Mouse (Mus musculus) heart, adult 8-10 months (tissue): Measurements from ENCODE around the gene Hoxd13. TPM values are rescaled to one million over a fixed set of nuclear protein-coding genes. Genes with fewer than 3 reads are reported as not detected.

Source experiments
- DNase-seq: peaks from one replicate; pipeline ENCODE4 v3.0.0; 2022; ENCODE audit warnings: low spot score
- microRNA-seq: library from miRNA; unstranded; fragments of <30 nt; microRNA quantifications from one replicate; pipeline ENCODE4 v1.2.0, GENCODE M21; 2022
- total RNA-seq, 4 experiments: library from RNA; stranded (reverse); gene quantifications; 2 replicates each; pipeline ENCODE4 v1.2.4; 2022

The Hoxd13 gene
- total RNA-seq, 4 experiments from 2014 or later = not detected

DNA sequence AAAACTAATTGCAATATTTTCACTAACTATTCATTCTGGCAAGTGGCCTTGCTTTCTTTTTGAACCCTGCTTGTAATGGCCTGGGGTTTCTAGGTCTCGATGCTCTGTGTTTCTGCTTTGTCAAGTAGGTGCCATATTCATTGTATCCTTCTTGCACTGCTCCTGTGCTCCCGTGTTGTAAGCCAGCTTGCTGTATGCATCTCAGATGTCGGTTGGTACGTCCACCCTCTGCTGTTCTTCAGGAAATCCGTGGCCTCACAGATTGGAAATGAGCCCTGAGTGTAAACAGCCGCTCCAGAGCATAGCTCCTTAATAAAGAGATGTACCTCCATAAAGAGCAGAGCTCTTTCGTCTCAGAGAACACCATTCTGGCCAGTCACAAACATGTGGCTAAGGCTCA, 39.5 kb downstream of the Hoxd13 start:
- DNase-seq = no peak

DNA sequence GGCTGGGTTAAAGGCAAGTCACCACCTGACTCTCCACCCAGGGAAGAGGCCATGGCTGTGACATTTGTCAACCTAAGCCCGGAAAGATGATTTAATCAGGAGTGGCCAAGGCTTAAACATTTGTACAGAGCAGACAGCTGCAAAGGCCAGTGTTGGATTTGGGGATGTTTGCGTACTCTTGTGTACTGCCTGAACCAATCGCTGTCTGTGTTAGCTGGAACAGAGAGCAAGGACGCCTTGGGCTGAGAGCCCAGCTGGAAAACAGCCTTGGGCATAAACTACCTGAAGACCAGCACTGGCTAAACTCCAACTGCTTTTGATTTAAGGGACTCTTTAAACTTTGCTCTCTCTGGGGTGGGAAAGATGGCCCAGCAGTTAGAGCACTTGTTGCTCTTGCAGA, 40.6 kb downstream of the Hoxd13 start:
- DNase-seq = no peak

DNA sequence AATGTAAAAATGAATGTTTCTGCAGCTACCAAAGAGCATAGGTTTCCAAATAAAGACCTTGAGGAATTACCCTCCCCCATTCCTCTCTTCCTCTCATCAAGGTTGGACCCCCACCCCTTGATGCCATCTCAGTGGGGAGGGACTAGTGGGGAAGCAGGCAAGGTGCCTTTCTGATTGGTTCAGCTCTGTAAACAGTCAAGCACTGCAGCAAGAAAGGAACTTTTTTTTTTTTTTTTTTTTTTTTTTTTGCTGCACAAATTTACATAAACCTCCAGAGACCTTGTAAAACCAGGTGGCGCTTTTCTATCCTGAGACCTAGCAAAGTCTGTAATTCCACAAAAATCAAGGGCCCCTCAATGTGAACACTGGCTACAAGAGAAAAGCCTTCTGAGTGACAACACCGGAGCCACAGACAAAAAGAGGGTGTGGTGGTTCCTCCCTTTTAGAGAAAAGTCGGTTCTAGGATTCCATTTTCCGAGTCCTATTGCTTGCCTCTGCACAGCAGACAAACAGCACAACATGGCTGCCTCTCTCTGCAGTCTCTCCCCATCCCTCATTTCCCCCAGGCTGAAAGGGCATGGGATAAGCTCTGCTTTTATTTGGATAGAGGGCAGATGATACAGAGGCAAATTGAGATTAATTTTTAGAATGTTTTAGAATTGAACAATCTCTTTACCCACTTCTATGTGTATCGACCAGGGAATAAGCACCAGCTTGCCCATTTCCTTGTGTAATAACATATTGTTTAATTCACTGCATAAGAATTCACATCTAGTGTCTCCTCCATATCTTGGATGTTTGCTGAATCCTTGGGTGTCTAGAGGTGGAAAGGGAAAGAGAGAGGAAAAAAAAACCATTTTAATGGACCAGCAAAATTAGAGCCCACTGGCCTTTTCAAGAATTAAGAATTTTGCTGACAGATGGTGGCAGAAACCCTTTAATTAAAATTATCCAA, 41.6 kb downstream of the Hoxd13 start:
- DNase-seq = no peak

DNA sequence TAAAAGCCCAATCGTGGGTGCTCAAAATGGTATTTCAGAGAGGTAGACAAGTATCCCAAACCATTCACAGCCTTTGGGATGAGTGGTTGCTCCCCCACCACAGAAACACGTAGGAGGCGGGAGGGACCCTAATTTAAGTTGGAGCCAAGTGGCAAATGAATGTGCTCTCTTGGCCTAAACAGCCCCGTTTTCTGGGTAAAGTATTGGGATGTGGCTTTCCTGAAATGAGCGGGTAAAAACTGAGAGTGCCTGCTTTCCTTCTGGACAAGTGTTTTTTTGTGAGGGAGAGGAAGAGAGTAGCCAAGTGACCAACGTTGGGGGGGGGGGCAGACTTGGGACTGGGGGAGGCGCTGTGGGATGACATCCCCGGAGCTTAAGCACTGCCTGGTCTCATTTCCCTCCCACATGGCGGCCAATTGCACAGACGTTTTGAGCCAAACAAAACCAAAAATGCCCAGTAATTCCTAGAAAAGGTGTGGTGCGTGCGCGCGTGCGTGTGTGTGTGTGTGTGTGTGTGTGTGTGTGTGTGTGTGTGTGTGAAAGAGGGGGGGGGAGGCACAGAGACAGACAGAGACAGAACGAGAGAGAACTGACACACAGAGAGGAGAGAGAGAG, 42.9 kb downstream of the Hoxd13 start:
- DNase-seq = no peak

DNA sequence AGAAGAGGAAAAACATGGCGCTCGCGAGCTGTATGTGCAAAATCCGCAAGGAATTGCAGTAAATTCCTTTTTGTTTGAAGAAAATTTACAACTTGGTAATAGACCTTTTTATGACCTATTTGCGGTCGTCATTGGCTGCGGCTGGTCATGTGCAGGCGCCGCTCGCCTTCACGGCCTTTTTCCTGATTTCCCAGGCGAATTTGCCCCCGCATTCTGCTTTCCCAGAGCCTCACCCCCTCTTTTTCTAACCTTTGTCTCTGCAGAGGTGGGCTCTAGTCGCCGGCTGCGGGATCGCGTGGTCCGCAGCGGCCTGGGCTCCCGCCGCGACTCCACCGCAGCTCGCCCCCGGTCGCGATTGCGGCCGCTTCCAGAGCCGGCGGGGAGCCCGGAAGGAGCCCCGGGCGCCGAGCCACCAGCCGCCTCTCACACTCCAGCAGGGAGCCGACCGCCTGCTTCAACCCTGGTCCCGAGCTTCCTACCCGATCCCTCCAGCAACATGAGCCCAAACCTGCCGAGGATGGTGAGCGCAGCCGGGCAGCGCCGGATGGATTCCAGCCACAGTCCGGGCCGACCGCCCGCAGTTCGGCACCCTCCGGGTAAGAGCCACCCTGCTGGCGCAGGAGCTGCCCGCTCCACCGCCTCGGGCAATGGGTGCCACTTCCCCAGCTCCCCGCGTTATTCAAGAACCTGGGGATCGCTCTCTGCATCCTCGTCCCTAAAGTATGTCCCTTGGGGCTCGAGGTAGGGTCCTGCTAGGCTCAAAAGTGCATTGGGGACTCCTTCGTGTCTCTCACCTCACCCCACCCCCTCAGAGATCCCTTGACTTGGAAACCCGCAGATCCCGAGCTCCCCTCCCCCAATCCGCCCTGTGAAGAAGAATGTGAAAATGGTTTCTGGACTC, 43.9 kb downstream of the Hoxd13 start, which contains the start of the genes Hoxd3 and Hoxd4:
Gene Hoxd3, plus strand, starts transcription at position 207 of the 901 bp plus-strand sequence.
Gene Hoxd4, plus strand, starts transcription at position 209 of the 901 bp plus-strand sequence.
- DNase-seq = no peak

DNA sequence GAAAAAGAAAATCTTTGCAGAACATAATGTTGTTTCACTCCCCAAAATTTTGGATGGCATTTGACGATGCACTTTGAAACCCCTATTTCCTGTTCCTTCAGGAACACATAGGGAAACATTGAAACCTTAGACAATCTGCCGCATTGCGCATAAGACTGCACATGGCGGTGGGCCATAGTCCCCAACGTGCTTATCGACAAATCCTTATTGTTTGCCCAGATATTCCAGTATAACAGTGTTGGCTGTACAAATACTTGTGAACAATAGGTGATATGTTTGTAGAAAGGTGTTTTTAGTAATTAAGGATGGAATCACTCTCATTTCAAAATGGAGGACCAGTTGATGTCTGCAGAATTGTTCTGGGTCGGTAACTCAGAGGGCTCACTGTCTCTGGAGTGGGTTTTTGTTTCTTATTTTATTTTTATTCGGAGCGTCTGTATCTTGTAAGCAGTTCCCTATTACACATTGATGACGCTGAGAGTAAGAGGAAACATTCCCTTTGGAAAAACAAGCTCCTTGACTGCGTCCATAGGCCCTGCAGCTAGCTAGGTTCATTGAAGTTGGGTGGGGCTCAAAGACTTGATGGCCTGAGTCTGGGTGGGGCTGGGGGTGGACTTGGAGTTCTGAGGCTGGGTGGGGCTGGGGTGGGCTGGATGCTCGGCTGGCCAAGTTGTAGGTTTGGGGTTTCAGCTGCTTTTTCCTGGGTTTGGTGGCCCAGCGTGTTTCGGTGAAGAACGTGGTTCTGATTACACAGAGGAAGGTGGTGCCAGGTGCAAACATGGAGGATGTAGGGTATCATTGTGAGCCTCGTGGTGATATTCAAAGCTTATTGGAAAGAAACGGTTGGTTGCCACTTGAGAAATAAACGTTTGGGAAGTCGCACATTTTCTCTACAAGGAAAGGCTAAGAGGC, 45.4 kb downstream of the Hoxd13 start:
- DNase-seq = no peak

DNA sequence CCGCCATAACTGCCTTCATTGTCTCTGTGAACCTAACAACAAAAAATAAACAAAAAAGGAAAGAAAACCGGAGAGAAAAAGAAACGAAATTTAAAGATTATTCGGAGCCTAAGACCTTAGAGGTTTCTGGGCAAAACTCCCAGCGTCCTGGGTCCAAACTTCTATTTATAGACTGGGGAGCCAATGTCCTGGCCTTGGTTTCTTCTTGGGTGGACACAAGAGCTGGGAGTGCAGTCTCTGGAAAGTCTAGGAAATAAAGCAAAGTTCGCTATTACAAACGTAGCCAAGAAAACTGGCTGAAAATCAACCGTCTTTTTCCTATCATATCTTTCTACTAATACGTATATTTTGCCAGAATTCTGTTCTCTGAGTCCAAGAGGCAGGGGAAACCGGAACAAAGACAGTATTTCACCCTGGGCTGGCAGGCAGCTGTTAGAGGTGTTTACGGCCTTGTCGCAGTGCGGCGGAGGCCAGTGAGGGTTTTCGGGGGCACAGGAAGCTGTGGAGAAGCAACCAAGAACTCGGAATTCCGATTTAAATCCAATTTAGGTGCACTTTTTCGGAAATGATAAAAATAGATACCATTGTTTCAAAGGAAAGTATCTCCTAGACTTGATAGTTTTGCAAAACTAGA, 46.2 kb downstream of the Hoxd13 start:
- DNase-seq = no peak

DNA sequence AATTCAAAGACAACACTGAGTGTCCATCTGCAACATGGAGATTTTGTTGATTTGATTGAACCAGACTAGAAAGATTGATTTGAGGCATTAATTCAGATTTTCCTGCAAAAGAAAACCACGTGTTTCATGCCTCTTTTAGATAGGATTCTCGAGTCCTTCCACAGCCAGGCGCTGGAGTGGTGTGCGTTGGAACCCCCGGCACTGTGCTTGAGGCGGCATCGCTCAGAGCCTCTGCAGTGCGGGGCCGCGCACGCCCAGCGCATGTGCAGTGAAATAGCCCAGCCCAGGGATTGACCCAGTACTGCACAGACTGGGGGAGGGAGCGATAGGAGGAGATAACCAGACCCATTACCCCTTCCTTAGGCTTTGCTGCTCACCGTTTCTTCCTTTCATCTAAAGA, 46.8 kb downstream of the Hoxd13 start:
- DNase-seq = no peak

DNA sequence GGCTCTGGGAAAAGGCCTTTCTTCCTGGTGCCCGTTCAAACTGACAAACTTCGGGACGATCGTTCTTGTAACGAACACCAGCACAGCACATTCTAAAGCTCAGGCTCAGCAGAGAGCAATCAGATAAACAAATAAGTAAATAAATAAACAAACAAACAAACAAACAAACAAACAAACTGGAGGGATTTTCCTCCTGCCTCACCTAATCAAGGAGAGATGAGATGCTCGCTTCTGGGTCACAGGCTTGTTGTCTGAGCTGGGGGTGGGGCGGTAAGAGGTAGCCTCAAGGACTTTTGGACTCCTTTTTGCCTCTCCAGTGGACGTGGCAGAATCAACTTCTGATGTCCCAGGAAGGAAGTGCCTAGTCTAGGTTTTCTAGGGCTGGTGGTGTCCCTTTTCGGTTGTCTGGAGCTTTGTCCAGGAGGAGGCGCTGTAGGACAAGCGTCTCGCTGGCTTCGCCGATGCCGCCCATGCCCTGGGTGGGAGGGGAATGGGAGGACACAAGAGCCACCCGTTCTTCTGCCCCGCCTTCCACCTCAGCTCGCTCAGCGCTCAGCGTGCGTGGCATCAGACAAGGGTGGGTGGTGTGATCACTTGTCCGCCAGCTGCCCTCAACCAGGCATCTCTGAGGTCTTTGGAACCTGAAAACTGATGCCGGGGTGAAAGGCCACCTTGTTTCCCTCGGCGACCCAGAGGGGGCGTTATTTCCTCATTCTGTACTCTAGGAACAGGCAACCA, 47.6 kb downstream of the Hoxd13 start:
- DNase-seq = peak; percentile 84

DNA sequence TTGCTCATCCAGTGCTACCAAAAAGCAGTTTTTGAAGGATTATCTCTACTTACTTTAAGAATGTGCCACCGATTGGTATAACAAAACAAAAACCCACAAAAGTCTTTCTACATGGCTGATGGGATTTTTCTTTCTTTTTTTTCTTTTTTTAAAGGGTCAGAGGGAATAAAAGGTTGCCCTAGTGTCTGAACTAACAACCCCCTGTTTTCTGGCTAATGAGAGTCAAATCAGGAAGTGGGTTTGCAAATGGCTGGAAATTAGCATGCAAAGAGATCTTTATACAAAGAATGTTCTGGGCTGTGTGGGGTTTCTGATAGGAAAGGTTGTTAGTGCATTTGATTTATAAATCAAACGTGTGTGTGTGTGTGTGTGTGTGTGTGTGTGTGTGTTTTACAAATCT, 52.3 kb downstream of the Hoxd13 start:
- no peak for DNase-seq

DNA sequence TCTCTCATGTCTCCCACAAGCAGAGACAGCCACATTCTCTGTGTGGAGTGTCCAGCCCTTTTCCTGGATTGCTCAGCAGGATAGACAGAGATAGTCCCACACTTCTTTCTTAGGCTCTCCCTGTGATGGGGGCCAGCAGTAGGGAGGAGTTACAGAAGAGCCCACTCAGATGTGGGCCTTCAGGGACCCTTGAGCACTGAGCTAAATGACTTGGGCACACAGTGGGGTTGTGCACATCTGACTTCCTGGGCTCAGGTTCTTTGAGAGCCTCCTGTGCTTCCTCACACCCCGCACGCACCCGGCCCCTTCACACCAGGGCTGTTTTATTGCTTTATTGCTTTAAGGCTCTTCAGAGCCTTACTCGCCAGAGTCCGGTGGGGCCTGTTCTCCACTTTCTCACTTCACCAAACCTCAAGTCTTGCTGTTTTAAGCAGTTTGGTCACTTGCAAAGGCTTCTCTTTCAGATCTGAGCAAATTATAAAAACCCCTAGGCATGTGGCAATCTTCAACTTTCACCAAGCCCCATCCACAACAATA, 52.9 kb downstream of the Hoxd13 start:
- no peak for DNase-seq

Small RNA genes lying within 50 kb of the gene (microRNA-seq; reads per million reads assigned to microRNA genes)
- gene Gm44463 = not detected

Other genes with a start within 250 kb of the Hoxd13 start
- 10 to 100 TPM; 18.7 to 23.7 (median 22.6) TPM for gene Lnpk, start 88.9 kb upstream of the Hoxd13 start, total RNA-seq
- not detected for gene Evx2, start 8.8 kb upstream of the Hoxd13 start, total RNA-seq
- not detected for gene Hoxd12, start 6.7 kb downstream of the Hoxd13 start, total RNA-seq
- not detected for gene Hoxd11, start 11.2 kb downstream of the Hoxd13 start, total RNA-seq
- under 1 TPM in 1 of 4 experiments, not detected in 3; 0.12 TPM for gene Hoxd10, start 23.6 kb downstream of the Hoxd13 start, total RNA-seq
- under 1 TPM; 0.22 to 0.49 (median 0.48) TPM for gene Hoxd9, start 29.4 kb downstream of the Hoxd13 start, total RNA-seq
- 1 to 10 TPM in 1 of 4 experiments, under 1 TPM in 3; 0.53 to 1.5 (median 0.76) TPM for gene Hoxd8, start 36.3 kb downstream of the Hoxd13 start, total RNA-seq
- gene Hoxd3, start 43.6 kb downstream of the Hoxd13 start, total RNA-seq = under 1 TPM in 1 of 4 experiments, not detected in 3; 0.16 TPM
- gene Hoxd4, start 43.6 kb downstream of the Hoxd13 start, total RNA-seq = under 1 TPM; 0.32 to 0.79 (median 0.38) TPM
- not detected for gene Gm28230, start 58.4 kb downstream of the Hoxd13 start, total RNA-seq
- not detected for gene Hoxd1, start 94.7 kb downstream of the Hoxd13 start, total RNA-seq
- gene Mtx2, start 157.5 kb downstream of the Hoxd13 start, total RNA-seq = 100 to 1,000 TPM; 111 to 125 (median 119) TPM